Mouse (Mus musculus) right cerebral cortex, postnatal 14 days (tissue): ENCODE data around the gene Kazn.

Experiments
- DNase-seq: peaks from one replicate; pipeline ENCODE4 v3.0.0; 2022

The Kazn gene

DNA sequence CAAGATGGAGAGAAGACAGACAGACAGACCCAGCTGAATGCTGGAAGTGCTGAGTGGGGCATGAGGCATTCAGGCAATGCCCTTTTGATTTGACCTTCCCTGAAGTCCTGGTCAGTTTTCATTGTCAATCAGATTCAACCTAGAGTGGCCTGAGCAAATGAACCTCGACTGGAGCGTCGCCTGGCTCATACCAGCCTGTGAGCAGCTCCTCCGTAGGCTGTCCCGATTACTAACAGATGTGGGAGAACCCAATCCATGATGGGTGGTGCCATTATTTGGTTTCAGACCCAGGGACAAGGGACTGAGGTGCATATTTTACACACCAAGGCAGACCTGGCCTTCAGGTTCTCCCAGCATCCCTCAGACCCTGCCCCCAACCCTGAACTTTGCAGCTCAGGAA is 1.7 kb upstream of the Kazn start:
- no peak for DNase-seq

DNA sequence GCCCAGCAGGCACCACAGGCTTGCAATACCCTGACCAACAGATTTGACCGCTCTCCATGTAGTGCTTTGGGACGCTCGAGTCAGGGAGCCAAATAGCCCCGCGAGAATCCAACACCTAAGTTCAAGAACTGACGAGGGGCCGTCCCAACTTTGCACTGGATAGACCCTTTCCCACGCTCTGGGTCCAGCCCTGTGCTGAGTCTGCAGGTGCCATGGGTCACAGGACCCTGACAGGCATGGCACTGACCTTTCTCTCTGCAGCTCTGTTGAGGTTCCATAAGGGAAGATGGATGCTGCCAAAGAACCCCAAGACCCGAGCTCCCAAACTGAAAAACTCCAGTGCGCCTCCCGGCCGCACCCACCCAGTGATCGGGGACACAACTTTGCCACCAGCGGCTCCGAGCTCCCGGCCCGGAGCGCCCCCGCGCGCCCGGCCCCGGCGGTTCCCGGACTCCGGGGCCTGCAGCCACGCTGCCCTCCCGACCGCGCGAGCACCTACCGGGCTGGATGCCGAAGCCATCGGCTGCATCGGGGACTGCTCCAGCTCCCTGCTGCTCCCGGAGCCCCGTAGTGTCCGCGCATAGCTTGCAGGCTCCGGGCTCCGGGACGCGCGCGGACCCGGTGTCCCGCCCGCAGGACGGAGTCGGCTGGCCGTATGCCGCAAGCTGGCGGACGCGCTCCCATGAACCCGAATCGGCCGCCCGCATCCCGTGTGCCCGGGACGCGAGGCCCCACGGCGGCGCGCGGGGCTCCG is 538 bp downstream of the Kazn start:
- DNase-seq: peak; percentile 40

DNA sequence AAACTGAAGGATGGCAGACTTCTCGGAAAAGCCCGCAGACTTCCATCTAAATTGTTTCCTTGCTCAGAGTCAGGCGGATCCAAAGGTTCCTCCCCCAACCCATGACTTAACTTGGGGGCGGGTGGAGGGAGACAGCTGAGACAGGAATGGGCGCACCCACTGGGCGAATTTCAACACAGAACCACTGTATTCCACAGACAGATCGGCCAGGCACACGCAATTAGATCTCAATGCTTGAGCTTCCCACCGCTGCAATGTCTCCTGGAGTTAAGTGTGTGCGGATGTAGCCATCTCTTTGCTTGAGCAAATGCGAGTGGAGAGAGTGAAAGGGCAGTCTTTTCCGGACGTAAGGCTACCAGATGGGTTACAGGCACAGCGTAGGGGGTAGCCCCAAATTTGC is 1.2 kb downstream of the Kazn start:
- DNase-seq: no peak

DNA sequence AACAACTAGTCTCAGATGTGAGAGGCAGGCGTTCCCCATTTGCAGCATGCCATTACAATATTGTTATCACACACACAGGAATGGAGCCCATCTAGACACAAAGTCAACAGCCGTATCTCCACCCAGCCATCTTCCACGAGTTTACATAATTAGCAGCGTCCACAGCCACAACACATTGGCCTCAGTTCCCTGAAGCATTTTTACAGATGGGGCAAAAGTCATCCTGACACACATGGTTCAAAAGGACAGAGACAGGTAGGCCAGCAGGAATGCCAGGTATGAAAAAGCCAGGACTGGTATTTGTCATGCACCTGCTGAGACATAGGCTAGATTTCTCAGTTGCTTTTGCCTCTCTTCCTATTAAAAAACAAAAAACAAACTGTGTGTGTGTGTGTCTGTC is 2.5 kb downstream of the Kazn start:
- no peak for DNase-seq

DNA sequence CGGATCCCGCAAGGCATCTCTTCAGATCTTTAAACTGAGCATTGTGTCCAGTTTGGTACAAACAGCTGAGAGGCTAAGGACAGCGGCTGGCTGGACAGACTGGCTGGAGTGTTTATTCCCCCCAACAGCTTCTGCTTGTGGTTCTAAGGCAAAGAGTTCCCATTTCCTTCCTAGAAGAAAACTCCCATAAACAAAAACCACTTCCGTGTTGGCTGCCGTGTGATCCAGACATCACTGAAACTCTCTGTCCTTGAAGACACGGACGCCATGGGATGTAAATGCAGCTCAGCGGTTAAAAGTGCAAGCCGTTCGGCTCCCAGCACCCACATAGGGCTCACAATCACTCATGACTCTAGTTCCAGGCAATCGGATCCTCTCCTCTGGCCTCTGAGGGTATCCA is 3.8 kb downstream of the Kazn start:
- no peak for DNase-seq

DNA sequence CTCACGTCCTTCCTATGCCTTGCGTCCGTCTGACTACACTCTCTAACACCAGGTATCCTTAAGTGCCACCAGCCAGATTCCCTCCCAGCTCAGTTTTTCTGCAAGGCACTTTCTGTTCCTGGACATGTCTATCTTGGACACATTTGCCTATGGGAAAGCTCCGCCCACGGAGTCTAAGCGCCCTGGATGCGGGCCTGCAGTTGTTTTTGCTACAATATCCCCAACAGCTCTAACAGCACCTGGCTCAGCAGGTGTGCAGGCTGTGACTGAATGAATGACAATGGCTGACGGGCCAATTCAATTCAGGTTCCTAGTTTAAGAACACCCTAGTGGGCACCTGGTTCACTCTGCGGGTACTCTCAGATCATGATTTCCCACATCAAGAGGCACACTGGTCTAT is 4.4 kb downstream of the Kazn start:
- DNase-seq: no peak

GRCm38 (mm10) chr4:142228821-142229575 is 10.2 kb downstream of the Kazn start:
- no peak for DNase-seq

- DNase-seq: no peak
Observed at GRCm38 (mm10) chr4:142223898-142224645, 15.1 kb downstream of the Kazn start.

DNA sequence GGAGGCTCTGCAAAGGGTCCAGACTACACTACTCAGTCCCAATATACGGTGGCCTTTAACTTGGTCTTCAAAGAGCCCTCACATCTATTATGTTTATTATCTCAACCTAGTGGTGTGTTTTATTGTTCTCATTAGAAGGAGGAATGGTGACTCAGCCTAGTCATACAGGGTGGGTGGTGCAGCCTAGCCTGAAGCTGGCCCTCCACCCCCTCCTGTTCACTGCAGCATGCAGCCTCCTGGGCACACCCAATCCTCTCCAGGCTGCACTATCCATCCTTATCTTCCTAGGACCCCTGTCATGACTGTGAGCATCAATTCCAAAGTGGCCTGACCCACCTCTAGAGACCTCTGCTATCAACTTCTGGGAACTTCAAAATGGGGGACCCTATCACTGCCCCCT is 16.8 kb downstream of the Kazn start:
- DNase-seq: no peak

DNA sequence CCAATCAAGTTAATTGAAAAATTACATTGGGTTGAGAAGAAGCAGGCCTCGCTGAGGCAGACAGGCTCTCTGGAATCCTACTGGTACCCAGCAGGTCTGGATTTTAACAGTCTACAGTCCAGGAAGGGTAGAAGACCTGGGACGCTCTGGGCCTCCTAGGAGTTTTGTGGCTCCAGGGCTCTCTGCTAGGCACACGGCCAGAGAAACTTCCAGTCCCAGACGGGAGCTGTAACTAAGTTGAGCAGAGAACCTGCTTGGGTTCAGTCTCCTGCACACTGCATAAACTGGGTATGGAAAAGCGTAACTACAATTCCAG is 17.5 kb downstream of the Kazn start:
- DNase-seq: no peak

GRCm38 (mm10) chr4:142221025-142221756 is 18.0 kb downstream of the Kazn start:
- DNase-seq: no peak

DNA sequence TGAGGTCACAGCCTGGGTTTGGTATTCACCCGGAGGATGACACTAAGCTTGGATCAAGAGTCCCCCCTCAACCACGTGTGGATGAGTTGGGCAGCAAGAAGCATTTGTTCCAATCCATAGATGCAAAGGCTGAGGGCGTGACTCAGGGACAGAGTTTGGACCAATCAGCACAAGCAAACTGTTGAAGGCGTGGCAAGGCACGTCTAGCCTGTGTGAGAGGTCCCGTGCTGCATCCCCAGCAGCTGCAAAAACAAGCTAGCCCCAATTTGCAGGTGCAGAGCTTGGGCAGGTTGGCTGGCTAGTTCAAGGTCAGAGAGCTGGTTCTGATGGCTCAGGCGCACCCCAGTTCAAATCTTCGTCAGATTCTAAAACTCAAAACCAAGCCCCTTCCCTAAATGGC is 20.2 kb downstream of the Kazn start:
- DNase-seq: no peak

DNA sequence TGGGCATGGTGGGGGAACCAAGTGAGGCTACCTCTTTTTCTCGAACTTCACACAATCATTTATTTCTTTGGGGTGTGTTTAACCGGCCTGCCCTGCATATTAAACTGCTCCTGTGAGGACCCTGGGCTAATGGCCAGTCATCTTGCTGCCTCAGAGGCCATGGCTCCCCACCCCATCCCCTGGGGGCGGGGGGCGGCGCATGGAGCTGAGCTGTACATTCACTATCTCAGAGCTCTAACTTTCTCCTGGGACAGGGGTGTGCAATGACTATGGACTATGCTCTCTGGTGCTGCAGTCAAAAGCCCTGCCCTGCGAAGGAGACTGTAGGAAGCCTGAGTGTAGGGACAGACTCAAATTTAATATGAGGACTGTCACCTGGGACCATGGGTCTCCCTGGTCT is 22.2 kb downstream of the Kazn start:
- DNase-seq: no peak

DNA sequence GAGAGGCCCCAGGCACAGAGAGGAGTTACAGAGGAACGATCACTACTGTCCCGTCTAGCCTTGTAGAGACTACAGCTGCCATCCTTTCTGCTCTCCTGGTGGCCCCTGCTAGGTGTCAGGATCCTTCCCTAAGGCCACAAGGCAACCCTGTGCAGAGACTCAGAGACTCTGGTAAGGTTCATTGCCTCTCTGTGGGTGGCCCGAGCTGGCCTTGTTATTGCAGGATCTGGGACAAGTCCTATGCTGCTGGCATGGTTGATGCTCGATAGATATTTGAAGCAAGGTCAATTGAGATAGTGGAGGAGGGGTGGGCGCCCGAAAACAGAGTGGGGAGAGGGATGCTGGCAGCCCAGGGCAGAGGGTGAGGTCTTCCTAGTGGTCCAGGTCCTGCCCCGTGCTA is 23.4 kb downstream of the Kazn start:
- no peak for DNase-seq

- no peak for DNase-seq
Observed at GRCm38 (mm10) chr4:142214532-142214931, 24.7 kb downstream of the Kazn start.

DNA sequence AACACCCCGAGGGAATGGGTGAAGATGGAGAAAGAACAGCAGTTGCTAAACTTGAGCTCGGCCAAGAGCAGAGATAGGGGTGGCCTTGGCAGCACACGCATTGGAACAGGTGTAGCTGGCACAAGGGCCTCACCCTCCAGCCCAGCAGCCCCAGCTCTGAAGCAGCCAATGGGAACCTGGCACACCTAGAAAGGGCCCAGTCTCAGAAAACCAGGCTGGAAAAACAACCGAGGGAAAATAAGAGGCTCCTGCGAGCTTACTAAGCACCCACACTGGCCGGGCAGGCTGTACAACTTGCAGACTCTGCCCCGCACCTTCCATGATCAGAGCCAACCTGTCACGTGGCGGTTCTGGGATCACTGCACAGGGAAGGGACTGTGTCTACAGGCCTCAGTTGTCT is 26.8 kb downstream of the Kazn start:
- no peak for DNase-seq

GRCm38 (mm10) chr4:142209884-142210283 is 29.3 kb downstream of the Kazn start:
- no peak for DNase-seq

DNA sequence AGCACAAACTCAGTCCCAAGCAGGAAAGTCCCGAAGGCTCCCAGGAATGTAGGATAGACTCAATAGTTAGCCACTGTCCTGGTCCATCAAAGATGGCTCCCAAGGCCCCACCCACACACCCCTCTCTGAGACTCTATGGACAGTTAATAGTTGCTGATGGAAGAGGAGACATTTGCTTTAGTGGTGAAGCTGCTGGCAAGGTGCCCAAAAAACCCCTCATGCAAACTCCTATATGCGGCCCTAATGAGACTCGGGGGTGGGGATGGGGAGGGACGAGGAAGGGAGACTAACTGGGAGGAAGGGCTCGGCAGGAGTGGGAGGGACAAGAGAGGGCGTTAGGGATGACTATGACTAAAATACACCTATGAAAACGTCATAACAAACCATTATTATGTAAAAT is 29.7 kb downstream of the Kazn start:
- DNase-seq: no peak

- no peak for DNase-seq
Observed at GRCm38 (mm10) chr4:142205693-142206092, 33.5 kb downstream of the Kazn start.

DNA sequence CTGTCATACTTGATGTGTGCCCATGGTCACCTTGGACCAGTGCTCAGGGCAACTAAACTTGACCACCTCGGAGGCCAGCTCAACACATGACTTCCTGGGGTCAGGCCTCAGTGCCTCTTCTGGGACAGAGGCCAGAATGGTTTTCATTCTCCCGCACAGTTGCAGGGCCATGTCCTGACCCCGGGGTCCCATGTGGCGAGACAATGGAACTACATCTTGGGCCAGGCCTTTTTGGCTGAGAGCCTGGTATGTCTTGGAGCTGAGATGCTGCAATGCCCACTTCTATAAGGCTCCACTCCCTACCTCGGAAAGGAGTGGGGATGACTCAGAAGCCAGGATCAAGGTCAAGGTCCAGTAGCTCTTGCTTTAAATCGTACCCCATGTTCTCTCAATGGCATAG is 42.6 kb downstream of the Kazn start:
- DNase-seq: no peak

GRCm38 (mm10) chr4:142193780-142194179 is 45.4 kb downstream of the Kazn start:
- no peak for DNase-seq

- DNase-seq: no peak
Observed at GRCm38 (mm10) chr4:142193151-142193578, 46.0 kb downstream of the Kazn start.

GRCm38 (mm10) chr4:142189960-142190359 is 49.2 kb downstream of the Kazn start:
- DNase-seq: no peak
